8 mouse cellular contexts compared by ENCODE assay signal in genomic region chr17:45805471-45806082, GRCm38 (mm10).
A peak's percentile ranks its signal among the peaks of the same experiment; 100 is the strongest.
DNase-seq lines count a peak whose midpoint lies in the region; ATAC-seq and TF ChIP-seq lines count a peak whose summit lies in the region.

No protein-coding gene starts in this region.

- DNase-seq in heart, adult 8-10 months (ENCODE audit: low spot score), result no peak
- peak; percentile 82 for DNase-seq in ZHBTc4 (ENCODE audit: low read depth, low spot score)
- DNase-seq in heart, postnatal 0 days (ENCODE audit: low spot score), result no peak
- peak; percentile 57 for DNase-seq in limb, embryonic 10.5 days (ENCODE audit: low spot score)
- no peak for DNase-seq in ovary, adult 18-20 months (ENCODE audit: low spot score)

- peaks cover 45% of the 10 kb centered on the region for H3K4me1 ChIP-seq in heart, embryonic 15.5 days (replicated peaks)
- H3K4me1 ChIP-seq in heart, postnatal 0 days (ENCODE audit: control insufficient read depth, insufficient read depth), result peaks cover 28% of the 10 kb centered on the region
- peaks cover 49% of the 10 kb centered on the region for H3K4me1 ChIP-seq in limb, embryonic 10.5 days

- H3K4me2 ChIP-seq in heart, embryonic 15.5 days, result peak overlapping the region; percentile 31; the same call in 1 of the 2 replicates
- no peak overlapping the region for H3K4me2 ChIP-seq in heart, postnatal 0 days (ENCODE audit: low read depth, low read length)
- peak overlapping the region; percentile 31 for H3K4me2 ChIP-seq in myocyte (ENCODE audit: low read depth)

- no peaks in the 10 kb centered on the region for H3K36me3 ChIP-seq in heart, embryonic 15.5 days
- no peaks in the 10 kb centered on the region for H3K36me3 ChIP-seq in heart, postnatal 0 days (replicated peaks; ENCODE audit: control insufficient read depth, insufficient read depth, low read length)
- no peaks in the 10 kb centered on the region for H3K36me3 ChIP-seq in limb, embryonic 10.5 days
- no peaks in the 10 kb centered on the region for H3K36me3 ChIP-seq in myocyte (ENCODE audit: control insufficient read depth, insufficient read depth)

- H3K27me3 ChIP-seq in heart, embryonic 15.5 days, result peaks cover 72% of the 10 kb centered on the region
- H3K27me3 ChIP-seq in heart, postnatal 0 days (ENCODE audit: control insufficient read depth, insufficient read depth, low read length), result peaks cover 51% of the 10 kb centered on the region
- peaks cover 38% of the 10 kb centered on the region for H3K27me3 ChIP-seq in limb, embryonic 10.5 days (ENCODE audit: low read depth, poor library complexity, severe bottlenecking)
- no peaks in the 10 kb centered on the region for H3K27me3 ChIP-seq in myocyte (ENCODE audit: control insufficient read depth, insufficient read depth, insufficient read length)

- H3K79me2 ChIP-seq in myocyte (ENCODE audit: control insufficient read depth, insufficient read depth), result no peaks in the 10 kb centered on the region

- no peak overlapping the region for H3ac ChIP-seq in myocyte (ENCODE audit: control insufficient read depth, insufficient read length)

- H3K9ac ChIP-seq in heart, embryonic 15.5 days, result no peak overlapping the region
- H3K9ac ChIP-seq in heart, postnatal 0 days (replicated peaks; ENCODE audit: low read depth, low read length), result no peak overlapping the region

- ATAC-seq in heart, embryonic 15.5 days (replicated peaks; ENCODE audit: insufficient number of reproducible peaks, insufficient read depth, low FRiP score, low read depth), result no peak
- no peak for ATAC-seq in heart, postnatal 0 days (ENCODE audit: insufficient read depth, low read depth)
- no peak for ATAC-seq in inflammation-experienced regulatory T-cells, adult 6 months

- no peak overlapping the region for H3K27ac ChIP-seq in heart, embryonic 15.5 days
- H3K27ac ChIP-seq in heart, postnatal 0 days (ENCODE audit: low read depth), result no peak overlapping the region
- peak overlapping the region; percentile 82 for H3K27ac ChIP-seq in limb, embryonic 10.5 days

- H3K9me3 ChIP-seq in heart, embryonic 15.5 days (replicated peaks), result no peaks in the 10 kb centered on the region
- H3K9me3 ChIP-seq in heart, postnatal 0 days (replicated peaks; ENCODE audit: control insufficient read depth, low read length), result peaks cover under 1% of the 10 kb centered on the region; the same call in 1 of the 2 replicates
- no peaks in the 10 kb centered on the region for H3K9me3 ChIP-seq in limb, embryonic 10.5 days (replicated peaks)

- peak overlapping the region; percentile 13; the same call in 1 of the 2 replicates for H3K4me3 ChIP-seq in heart, embryonic 15.5 days
- no peak overlapping the region for H3K4me3 ChIP-seq in heart, postnatal 0 days (ENCODE audit: low read depth, low read length)
- H3K4me3 ChIP-seq in limb, embryonic 10.5 days, result peak overlapping the region; percentile 32
- H3K4me3 ChIP-seq in myocyte, result no peak overlapping the region

- peak; percentile 27; the same call in 1 of the 2 replicates for TF ChIP-seq CTCF in heart, postnatal 0 days (IDR thresholded peaks at IDR 0.05; ENCODE audit: low read depth)

- no peak for TF ChIP-seq POLR2A in myocyte (IDR thresholded peaks at IDR 0.05; ENCODE audit: insufficient read length, low read depth)

- WGBS in heart, embryonic 15.5 days, result 10% methylated on average over 34 of the region's 35 CpGs
- WGBS in heart, postnatal 0 days, result 16% methylated on average over 34 of the region's 35 CpGs
- 9% methylated on average over 35 of the region's 35 CpGs for WGBS in limb, embryonic 10.5 days

- no peak for TF ChIP-seq EP300 in heart, postnatal 0 days (IDR thresholded peaks at IDR 0.05; ENCODE audit: low read depth)

TF ChIP-seq in myocyte, 11 proteins besides CTCF, POLR2A, EP300 and RAD21:
- TF ChIP-seq MYOD1 (IDR thresholded peaks at IDR 0.05; ENCODE audit: control insufficient read depth in 1 of 3, insufficient read length in 2 of 3, low read depth in 2 of 3), result peak in 1 of 3 experiments; percentile 8
- TF ChIP-seq MAX (IDR thresholded peaks at IDR 0.05; ENCODE audit: low read depth), result no peak

Comparison
In these comparisons a context has a peak if more than half of its experiments do, and no peak if none do; other contexts are left out.
1. H3K4me3 ChIP-seq: peak in heart, embryonic 15.5 days (single experiment) and limb, embryonic 10.5 days (single experiment); none in heart, postnatal 0 days (single experiment) and myocyte (single experiment).
2. DNase-seq: peak in ZHBTc4 (single experiment) and limb, embryonic 10.5 days (single experiment); none in heart, adult 8-10 months (single experiment), heart, postnatal 0 days (single experiment) and ovary, adult 18-20 months (single experiment).